Mouse (Mus musculus) gastrocnemius, adult 2 months (tissue): Measurements from ENCODE around the gene Ank3. TPM values are rescaled to one million over a fixed set of nuclear protein-coding genes. Genes with fewer than 3 reads are reported as not detected.

Experiments
- DNase-seq: peaks from one replicate; pipeline ENCODE4 v3.0.0; 2022
- H3K27ac ChIP-seq: fragments of 200-600 bp; 2 replicates; pipeline ENCODE4 v1.8.1; 2022; ENCODE audit warnings: mild to moderate bottlenecking
- H3K4me3 ChIP-seq: fragments of 200-600 bp; 2 replicates; pipeline ENCODE4 v1.8.1; 2022; ENCODE audit warnings: mild to moderate bottlenecking, moderate library complexity
- CTCF ChIP-seq: fragments of 200-600 bp; IDR thresholded peaks from 2 replicates; pipeline ENCODE4 v1.8.1; 2022; ENCODE audit warnings: antibody characterized with exemption, mild to moderate bottlenecking, moderate library complexity
- intact Hi-C: fragments of 180-260 bp; cut with DNase I; formaldehyde crosslinking; loops from one replicate; pipeline ENCODE4 v1.15.1; 2025
- total RNA-seq, 2 experiments: library from RNA; stranded (reverse); gene quantifications; 2 replicates each; pipeline ENCODE4 v1.2.3; 2021

The Ank3 gene
- total RNA-seq, 2 experiments from 2014 or later, result 97.9 to 110 TPM

- Histone ChIP-seq H3K27ac (no peak overlapping the region), H3K4me3 (no peak overlapping the region)
- intact Hi-C loops, result no loop called here
- no peak for DNase-seq
- TF ChIP-seq CTCF, result no peak
These were observed 24.6 kb upstream of the Ank3 start for GRCm38 (mm10) chr10:69373796-69374550.

- intact Hi-C loops, result no loop called here
- Histone ChIP-seq H3K27ac (no peak overlapping the region), H3K4me3 (no peak overlapping the region)
- TF ChIP-seq CTCF, result peak; percentile 22; the same call in 1 of the 2 replicates
- DNase-seq, result no peak
These were observed 23.4 kb upstream of the Ank3 start for GRCm38 (mm10) chr10:69375154-69375553.

- no peak for TF ChIP-seq CTCF
- Histone ChIP-seq H3K4me3 (no peak overlapping the region), H3K27ac (no peak overlapping the region)
- intact Hi-C loops, result no loop called here
- no peak for DNase-seq
These were observed 15.4 kb upstream of the Ank3 start for GRCm38 (mm10) chr10:69383186-69383585.

GRCm38 (mm10) chr10:69384640-69385039 is 13.9 kb upstream of the Ank3 start:
- no peak for DNase-seq
- H3K27ac ChIP-seq, result no peak overlapping the region
- intact Hi-C loops, result no loop called here
- H3K4me3 ChIP-seq, result no peak overlapping the region
- TF ChIP-seq CTCF, result no peak

- no peak for DNase-seq
- intact Hi-C loops, result no loop called here
- no peak overlapping the region for H3K4me3 ChIP-seq
- no peak overlapping the region for H3K27ac ChIP-seq
- TF ChIP-seq CTCF, result no peak
These were observed 13.4 kb upstream of the Ank3 start for GRCm38 (mm10) chr10:69385136-69385535.

- DNase-seq, result no peak
- intact Hi-C loops, result no loop called here
These were observed 11.8 kb upstream of the Ank3 start for GRCm38 (mm10) chr10:69386767-69387166.

GRCm38 (mm10) chr10:69389511-69389910 is 9.1 kb upstream of the Ank3 start:
- intact Hi-C loops, result no loop called here

More at GRCm38 (mm10) chr10:69386767-69387166, 11.8 kb upstream of the Ank3 start:
- Histone ChIP-seq H3K27ac (no peak overlapping the region), H3K4me3 (no peak overlapping the region)
- no peak for TF ChIP-seq CTCF

GRCm38 (mm10) chr10:69398197-69398762 is 293 bp upstream of the Ank3 start:
- Histone ChIP-seq H3K27ac (no peak overlapping the region), H3K4me3 (peak overlapping the region; percentile 83)
- DNase-seq, result peak; percentile 38
- intact Hi-C loops, result no loop called here
- no peak for TF ChIP-seq CTCF

More at GRCm38 (mm10) chr10:69389511-69389910, 9.1 kb upstream of the Ank3 start:
- TF ChIP-seq CTCF, result no peak
- no peak for DNase-seq
- no peak overlapping the region for H3K27ac ChIP-seq
- H3K4me3 ChIP-seq, result no peak overlapping the region

- no peak for TF ChIP-seq CTCF
- Histone ChIP-seq H3K4me3 (peak overlapping the region; percentile 83), H3K27ac (no peak overlapping the region)
- intact Hi-C loops, result no loop called here
- DNase-seq, result no peak
These were observed 1.3 kb downstream of the Ank3 start for GRCm38 (mm10) chr10:69399814-69400385.

GRCm38 (mm10) chr10:69405431-69405830 is 6.9 kb downstream of the Ank3 start:
- DNase-seq, result no peak
- TF ChIP-seq CTCF, result no peak
- intact Hi-C loops, result no loop called here
- no peak overlapping the region for H3K4me3 ChIP-seq
- H3K27ac ChIP-seq, result no peak overlapping the region

GRCm38 (mm10) chr10:69414888-69415287 is 16.3 kb downstream of the Ank3 start:
- intact Hi-C loops, result no loop called here

GRCm38 (mm10) chr10:69418716-69419115 is 20.1 kb downstream of the Ank3 start:
- H3K4me3 ChIP-seq, result no peak overlapping the region
- no peak overlapping the region for H3K27ac ChIP-seq
- intact Hi-C loops, result no loop called here
- no peak for DNase-seq
- no peak for TF ChIP-seq CTCF

More at GRCm38 (mm10) chr10:69414888-69415287, 16.3 kb downstream of the Ank3 start:
- TF ChIP-seq CTCF, result no peak
- DNase-seq, result no peak
- H3K27ac ChIP-seq, result no peak overlapping the region
- no peak overlapping the region for H3K4me3 ChIP-seq

- TF ChIP-seq CTCF, result no peak
- no peak for DNase-seq
- H3K27ac ChIP-seq, result no peak overlapping the region
- no peak overlapping the region for H3K4me3 ChIP-seq
- intact Hi-C loops, result no loop called here
These were observed 21.7 kb downstream of the Ank3 start for GRCm38 (mm10) chr10:69420306-69420705.
